Mouse (Mus musculus): ENCODE data around the gene Scyl3.

Gene Scyl3

DNA sequence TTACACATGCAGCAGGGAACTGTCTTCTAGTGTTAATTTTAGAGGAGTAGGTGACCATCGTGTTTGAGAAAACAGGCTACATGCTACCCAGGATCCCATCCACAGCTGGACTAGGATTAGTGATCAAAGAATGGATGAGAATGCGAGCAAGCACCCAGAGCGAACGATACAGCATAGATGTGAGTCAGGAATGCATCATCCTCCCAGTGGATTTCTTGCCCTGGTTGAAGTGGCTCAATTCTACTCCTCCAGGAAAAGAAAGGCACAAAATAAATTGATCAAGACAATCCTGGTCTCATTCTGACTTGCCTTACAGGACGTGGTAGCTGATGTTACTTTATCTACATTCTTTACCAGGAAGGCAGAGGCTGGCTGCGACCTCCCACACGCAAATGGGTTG, at the start of gene Scyl3:
TSS of gene Scyl3 (plus strand) at position 255 of the 400 bp plus-strand sequence.
- no peak for DNase-seq (ENCODE audit: low read depth, low spot score)

DNA sequence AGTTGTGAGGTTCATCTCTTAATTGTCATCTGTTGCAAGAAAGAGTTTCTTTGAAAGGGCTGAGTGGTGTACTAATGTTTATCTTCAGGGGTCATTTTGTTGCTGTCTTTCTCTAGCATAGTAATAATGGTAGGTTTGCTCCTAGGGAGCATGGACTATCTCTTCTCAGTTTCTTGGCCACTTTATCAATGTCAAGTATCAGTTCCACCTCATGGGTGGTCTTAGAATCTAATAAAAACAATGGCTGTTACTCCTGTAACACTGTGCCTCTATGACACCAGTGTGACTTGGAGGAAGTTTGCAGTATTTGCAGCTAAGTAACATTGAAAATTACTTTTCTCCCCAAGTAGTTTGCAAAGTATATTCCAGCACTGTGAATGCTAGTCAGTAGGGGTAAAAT, 39.3 kb upstream of the Scyl3 start:
- no peak for DNase-seq (ENCODE audit: low read depth, low spot score)

DNA sequence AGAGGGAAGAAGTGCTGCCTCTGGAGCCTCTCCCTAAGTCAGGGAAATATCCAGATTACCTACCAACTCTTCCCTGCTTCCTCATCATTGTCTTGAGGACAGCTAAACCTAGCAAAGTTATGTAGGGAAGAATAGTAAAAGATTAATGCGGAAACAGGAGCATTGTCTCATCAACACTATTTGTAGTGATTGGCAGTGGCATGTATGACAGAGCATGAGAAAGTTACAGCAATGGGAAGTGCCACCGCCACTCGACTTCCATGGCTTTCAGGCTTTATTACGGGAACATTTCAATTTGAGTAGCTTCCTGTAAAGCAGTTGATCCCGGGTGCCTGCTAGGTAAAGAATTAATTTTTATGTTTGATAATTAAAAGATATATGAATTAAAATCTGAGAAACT, 35.6 kb upstream of the Scyl3 start:
- no peak for DNase-seq (ENCODE audit: low read depth, low spot score)

DNA sequence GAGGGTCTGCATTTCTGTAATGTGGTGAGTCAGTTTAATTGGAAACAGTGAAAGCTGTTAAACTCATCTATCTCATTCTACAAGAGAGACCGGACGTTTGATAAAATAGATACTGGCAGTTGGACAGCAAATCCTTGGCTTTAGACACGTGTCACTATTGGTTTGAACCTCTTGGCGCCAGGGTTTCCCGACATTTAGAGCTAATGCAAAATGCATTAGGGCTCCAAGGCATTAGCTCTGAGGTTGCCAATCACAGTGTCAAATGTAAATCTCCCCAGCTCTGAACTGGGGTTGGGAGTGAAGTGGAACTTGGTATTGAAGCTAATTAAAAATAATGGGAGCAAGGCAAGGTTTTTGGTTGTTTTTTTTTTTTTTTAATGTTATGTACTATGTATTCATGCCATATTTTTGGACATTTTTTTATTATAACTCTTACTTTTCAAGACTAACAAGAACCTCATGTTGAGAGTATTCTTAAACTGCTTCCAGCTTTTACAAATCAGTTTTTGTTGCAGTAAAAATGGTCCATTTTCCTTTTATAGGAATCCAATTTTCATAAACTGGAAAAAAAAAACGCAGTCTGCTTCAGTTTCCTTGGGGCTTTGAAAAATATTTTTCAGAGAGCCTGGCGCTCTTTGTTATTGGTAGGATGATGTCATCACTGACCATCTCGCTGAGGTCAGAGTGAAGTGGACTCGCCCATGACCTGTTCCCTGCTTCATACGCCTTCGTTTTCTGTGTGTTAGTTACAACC, 34.9 kb upstream of the Scyl3 start:
- DNase-seq (ENCODE audit: low read depth, low spot score) = no peak

DNA sequence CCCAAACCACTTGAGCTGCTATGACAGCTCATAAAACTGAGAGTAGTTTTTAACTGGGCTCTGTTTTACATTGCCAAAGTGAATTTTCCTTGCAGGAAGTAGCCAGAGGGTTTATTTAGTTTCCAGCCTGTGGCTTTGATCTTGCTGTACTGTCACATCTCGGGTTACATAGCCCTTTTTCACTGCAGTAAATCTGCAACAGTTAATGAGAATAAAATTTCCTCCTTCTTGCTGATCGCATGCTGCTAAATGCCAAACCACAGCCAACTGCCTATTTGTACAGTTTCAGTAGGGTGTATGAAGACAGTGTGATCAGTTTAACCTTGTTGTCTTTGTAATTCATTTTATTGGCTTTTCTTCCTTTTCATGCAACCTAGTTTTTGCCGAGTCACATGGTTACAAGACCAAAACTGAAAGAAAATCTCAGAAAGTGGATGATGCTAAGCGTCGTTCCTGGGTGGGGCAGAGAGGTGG, 30.6 kb upstream of the Scyl3 start:
- no peak for DNase-seq (ENCODE audit: low read depth, low spot score)

DNA sequence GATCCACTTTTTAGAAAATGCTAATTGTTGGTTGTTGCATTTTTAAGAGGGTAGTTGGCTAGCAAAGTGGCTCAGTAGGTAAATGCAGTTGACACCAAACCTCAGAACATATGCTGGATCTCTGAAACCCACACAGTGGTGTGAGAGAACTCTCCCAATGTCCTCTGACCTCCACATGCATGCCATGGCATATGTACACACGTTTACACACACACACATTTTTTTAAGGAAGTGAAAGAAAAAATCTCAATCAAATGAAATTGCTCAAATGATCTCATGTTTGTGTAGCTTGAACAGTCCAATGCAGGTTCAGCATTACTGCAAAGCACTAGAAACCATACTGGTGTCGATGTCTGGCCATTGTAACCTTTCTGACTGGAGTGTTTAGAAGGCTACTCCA, 29.3 kb upstream of the Scyl3 start:
- no peak for DNase-seq (ENCODE audit: low read depth, low spot score)

DNA sequence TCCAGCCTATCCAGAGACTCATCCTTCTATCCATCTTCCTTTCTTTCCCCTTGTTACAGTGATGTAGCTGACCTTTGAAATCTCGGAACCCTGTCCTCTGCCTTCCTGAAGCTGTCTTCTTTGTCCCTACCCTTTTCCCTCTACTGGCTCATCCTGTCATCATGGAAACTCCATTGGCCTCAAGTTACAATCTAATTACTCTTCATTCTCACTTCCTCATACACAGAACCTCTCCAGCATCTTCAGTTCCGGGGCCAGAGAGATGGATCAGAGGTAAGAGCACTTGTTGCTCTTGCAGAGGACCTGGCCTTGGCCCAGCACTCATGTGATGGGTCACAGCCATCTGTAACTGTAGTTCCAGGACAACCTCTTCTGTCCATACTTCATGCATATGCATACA, 28.7 kb upstream of the Scyl3 start:
- no peak for DNase-seq (ENCODE audit: low read depth, low spot score)

DNA sequence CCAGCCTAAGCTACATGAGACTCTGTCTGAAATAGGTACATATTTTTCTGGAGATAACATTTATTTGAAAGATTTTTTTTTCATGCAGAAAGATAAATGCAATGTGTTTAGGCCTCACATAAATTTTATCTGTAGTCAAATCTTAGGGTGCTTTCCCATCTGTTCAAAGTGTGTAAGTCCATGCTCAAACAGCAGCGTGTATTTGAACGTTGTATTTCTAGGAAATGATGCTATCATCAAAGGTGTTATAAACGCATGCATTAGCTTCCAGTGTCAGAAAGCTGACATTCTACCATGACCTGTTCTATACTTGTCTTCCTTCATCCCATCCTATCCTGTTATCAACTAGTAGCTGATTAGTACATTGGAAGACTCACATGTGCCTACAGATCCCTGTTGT, 25.5 kb upstream of the Scyl3 start:
- no peak for DNase-seq (ENCODE audit: low read depth, low spot score)

DNA sequence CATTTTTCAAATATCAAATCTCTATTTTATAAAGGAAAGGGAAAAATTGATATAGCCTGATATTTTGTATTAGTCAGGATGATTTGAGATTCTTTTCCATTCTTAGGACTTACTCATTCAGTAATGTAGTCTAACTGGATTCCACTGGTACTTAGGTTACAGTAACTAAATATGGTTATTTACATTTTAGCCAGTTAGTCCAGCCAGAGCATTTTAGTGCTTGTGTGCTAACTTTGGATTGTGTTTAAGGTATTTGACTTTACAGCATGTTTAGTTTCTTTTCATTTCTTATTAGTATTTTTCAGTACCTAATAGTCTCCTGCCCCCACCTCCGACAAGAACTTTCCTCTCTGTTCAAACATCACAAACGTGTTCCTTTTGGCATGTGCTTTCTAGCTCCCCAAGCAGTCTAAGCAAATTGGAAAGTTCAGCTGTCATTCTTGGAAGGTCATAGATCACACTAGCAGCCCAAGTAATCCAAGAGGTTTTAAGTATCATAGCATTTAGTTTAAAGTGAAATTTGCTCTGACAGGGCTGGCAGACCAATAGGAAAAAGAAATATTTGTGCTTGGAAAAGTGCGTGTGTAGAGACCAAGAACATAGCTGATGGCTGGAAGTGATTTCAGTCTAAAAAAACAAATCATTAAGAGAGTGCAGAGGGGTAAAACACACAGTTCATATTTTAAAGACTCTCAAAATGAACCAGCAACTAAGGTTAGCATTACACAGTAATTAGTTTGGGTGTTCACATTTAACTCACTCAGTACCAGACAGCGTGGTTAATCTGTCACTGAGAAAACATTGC, 21.7 kb upstream of the Scyl3 start:
- no peak for DNase-seq (ENCODE audit: low read depth, low spot score)

DNA sequence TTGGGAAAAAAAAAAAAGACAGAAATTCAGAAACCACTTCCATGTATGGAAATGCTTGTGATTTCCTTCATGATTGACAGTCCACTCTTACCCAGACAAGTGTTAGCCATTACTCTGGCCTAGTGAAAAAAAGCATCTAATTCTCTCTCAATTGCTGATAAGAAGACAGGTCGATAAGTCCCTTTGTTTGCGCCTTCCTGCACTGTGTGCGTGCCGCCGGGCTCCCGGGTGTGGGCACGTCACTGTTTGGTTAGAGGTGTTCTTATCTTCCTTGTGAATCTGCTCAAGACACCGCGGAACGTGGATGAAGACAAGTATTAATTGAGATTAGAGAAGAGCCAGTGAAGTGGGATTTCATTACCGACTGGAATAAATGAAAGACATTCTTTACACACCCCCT, 20.5 kb upstream of the Scyl3 start:
- DNase-seq (ENCODE audit: low read depth, low spot score) = no peak

DNA sequence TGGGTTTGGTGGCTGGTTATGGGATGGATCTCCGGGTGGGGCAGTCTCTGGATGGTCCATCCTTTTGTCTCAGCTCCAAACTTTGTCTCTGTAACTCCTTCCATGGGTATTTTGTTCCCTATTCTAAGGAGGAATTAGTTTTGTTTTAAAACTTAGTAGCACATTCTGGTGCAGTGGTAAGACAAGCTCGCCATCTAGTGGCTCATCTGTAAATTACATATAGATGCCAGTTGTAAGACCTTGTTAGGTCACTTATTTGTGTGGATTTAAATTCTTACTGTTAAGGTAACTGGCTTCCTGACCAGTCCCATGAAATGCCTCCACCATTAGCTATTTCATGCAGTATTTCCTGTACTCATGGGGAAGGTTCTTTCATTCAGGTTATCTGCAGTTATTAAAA, 18.6 kb upstream of the Scyl3 start:
- DNase-seq (ENCODE audit: low read depth, low spot score) = peak; percentile 24

DNA sequence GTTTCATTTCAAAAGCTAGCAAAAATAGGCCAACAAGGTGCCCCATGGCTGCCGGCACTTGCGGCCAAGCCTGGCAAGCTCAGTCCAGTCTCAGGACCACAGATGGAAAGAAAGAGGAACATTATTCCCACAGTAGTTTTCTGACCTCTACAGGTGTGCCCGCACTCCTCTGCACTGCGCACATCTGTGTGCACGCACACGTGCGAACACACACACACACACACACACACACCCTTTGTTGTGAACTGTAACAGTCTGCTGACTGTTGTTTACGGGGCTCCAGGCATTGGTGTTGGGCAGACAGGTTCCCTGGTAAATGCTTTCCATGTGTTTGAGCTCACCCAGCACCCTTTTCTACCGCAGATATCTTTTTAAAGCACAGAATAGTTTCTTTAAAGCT, 18.1 kb upstream of the Scyl3 start:
- DNase-seq (ENCODE audit: low read depth, low spot score) = no peak

DNA sequence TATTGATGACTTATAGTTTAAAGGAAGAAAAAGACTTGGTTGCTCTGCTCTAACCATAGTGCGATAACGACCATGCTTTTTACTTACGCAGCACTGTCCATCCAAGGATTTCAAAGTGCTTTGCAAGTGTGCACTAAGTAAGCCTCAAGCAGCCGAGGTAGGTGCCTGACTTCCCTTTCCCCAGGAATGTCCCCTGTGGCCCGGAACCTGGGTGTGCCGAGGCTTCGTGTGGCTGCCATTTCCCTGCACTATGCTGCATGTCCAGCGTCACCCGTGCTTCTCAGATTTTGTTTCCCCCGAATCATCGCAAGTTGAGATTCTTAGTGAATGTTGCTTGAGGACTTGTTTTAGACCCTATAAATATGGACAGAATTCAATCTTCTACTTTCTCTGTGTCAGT, 16.9 kb upstream of the Scyl3 start:
- no peak for DNase-seq (ENCODE audit: low read depth, low spot score)

DNA sequence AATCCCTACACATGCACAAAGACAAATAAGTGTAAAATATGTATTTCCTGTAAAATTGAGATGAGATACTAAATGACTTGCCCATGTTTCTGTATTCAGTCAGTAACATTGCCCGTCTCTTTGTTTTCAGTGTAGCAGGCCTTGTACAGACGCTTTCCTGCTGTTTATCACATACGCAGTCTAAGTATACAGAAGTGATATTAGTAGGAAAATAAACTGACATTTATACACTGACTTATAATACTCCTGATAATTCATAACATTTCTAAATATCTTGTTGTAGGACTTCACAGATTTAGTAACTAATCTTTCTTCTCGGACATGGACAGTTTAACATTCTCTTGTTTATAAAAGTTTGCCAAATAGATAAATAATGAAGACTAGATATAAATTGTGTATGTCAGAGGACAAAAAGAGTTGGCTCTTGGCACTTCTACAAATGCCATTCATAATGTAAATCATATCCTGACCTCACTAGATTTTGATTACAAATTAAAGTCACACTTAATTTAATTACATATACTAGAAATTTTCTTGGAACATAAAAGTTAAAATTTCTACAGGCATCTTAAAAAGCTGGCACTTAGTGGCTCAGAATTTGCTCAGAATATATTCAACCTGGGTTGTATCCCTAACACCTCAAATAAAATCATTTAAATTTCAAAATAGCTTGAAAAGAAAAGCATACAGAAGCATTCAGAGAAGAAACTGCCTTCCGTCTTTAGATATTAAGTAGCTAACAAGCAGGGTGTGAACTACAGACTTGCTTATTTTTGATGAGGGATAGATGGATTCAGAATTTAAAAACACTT, 11.3 kb upstream of the Scyl3 start:
- no peak for DNase-seq (ENCODE audit: low read depth, low spot score)

DNA sequence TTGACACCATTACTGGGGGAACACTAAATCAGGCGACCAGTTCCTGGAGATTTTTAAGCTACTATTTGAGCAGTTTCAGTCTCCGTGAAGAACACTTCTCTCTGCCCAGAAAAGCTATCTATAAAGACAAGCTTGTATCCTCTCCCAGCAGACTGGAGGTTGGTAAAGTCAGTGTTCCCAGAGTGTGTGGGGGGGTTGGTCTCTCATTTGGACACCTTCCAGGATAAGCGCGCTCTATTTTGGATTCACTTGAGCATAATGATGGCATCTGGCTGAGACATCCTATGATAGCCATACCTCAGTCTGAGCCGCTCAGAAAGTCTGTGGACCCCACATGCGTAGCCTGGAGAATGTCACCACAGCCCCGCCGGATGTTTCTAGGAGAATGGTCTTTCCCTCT, 4.8 kb upstream of the Scyl3 start:
- no peak for DNase-seq (ENCODE audit: low read depth, low spot score)

DNA sequence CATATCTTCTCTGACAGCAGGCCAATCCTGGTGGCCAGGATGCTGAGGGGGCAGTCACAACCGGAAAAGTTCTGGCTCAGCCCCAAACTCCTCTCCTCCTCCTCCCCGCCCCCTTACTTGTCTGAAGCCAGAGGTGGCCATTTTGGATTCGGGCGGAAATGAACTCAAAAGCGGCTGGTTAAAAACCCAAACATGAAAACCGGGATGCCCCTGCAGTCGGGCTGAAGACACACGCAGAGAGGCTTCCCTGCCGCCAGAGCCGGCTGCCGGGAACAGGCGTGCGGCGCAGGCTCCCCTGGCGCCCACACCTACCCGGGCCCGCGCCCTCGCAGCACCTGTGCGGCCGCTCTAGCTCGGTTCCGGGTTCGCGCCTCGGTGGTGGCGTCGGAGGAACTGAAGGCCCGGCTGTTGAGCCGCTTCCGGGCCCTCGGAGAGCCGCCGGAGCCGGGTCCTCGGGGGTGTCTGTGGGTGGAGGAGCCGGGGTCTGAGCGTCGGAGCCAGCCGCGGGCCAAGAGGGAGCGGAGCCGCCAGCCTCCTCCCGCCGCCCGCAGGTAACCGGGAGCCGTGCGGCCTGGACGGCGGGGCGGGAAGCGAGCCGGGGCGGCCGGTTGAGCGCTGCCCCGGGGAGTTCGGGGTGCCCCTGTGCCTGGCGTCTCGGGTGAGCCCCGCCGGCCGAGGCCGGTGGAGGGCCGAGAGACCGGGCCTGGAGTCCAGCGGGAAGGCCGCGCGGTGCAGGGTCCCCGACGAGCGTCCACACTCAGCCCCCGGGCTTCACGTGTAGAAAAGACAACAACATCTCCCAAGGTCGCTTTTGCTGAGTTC, 947 bp downstream of the Scyl3 start:
- DNase-seq (ENCODE audit: low read depth, low spot score) = peak; percentile 87

DNA sequence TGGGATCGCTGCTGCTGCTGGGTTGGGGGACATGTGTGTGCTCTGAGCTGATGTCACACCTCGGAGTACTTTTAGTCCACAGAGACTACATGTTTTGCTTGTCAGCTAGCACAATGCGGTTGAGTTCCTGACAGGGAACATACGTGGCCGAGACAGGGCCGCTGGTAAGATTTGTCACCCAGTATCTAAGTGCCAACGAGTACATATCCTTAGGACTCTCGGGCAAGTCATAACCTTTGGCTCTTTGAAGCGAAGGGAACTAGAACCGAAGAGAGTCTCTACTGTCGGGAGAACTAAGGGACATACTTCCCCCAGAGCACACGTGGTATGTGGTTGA, 1.5 kb downstream of the Scyl3 start:
- DNase-seq (ENCODE audit: low read depth, low spot score) = no peak

DNA sequence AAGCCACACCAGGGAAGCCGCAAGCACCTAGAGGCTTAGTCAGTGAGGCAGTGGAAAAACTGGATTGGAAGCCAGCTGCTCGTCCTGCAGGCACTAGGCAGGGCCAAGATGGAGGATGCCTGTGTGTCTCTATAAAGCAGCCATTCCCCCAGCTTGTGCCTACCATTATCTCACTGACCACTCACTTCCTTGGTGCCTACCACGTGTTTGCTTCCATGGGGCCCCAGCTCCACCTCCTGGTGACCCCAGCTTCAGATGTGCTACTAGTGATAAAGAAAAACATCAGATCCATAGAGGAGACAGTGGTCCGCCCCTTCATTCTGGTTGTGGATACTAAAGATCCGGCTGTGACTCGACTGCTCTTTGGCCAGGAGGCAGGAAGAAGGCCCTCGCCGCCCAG, 2.9 kb downstream of the Scyl3 start:
- no peak for DNase-seq (ENCODE audit: low read depth, low spot score)

DNA sequence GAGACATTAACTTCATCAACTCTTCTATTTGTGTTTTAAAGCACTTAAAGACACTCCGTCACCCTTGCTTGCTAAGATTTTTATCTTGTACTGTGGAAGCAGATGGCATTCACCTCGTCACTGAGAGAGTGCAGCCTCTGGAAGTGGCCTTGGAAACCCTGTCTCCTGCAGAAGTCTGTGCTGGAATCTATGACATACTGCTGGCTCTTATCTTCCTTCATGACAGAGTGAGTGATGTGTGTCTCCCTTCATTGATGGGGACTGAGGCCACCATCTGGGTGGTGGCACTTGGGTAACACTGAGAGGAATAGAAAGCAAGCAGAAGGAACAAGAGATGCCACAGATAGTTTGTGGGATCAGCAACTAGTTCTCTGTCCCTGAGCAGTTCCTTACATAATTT, 5.7 kb downstream of the Scyl3 start:
- no peak for DNase-seq (ENCODE audit: low read depth, low spot score)

DNA sequence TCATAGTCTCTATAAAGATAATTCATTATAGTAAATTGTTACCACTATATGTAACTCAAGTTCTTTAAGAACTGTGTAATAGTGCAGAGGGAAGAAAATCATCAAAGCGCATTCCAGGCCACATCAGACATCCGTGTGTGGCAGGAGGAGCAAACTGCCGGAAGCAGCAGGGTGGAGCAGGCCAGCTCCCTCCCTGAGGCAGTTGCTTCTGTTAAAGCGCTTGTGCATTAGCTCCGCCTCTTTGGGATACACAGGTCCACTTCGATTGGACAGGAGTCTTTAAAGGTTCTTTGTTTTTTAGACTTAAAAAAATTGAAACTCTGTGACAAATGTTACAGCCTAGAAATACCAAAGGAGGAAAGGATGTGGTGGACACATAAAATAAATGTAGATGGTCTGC, 13.2 kb downstream of the Scyl3 start:
- no peak for DNase-seq (ENCODE audit: low read depth, low spot score)

DNA sequence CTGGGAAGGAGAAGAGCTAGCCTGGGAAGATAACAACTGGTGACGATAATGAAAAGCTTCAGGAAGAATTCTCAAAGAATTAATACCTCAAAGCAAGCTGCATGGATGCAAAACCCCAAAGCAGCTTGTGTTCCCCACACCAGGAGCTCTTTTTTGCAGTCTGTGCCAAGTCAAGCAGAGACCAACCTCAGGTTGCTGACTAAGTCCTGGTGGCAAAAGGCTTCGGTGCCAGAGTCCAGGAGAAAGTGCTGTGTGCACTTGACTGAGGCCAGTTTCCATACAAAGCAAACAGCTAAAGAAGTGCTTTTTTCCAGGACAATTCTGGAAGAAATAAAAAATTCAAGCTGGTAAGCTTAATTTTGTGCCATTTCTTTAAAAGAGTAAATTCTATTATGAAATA, 24.5 kb downstream of the Scyl3 start:
- DNase-seq (ENCODE audit: low read depth, low spot score) = no peak

DNA sequence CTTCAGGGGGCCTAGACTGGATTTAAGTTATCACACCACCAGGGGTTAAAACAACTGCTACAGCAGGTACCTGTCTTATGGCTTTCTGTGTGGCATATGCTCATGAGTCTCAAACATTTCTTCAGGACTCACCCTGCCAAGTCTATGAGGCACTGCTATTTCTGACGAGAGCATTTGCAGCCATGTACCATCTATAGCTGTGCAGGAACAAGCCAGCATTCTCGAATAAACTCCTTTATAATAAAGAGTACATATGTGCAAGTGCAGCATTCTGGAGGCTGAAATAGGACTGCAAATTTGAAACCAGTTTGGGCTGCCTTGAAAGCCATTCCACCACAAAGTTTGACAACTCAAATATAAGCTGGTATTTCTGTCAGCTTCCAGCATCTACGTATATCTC, 29.1 kb downstream of the Scyl3 start:
- no peak for DNase-seq (ENCODE audit: low read depth, low spot score)
